Mouse (Mus musculus) left cerebral cortex, postnatal 14 days (tissue): Measurements from ENCODE around the gene Hoxd4. TPM values are rescaled to one million over a fixed set of nuclear protein-coding genes. Genes with fewer than 3 reads are reported as not detected.

Experiments
- DNase-seq, 2 experiments: peaks; one replicate each; pipeline ENCODE4 v3.0.0; 2021 to 2022; ENCODE audit warnings: low spot score in 2 of 2, mixed read lengths in 1 of 2
- intact Hi-C: fragments of 180-260 bp; cut with DNase I; formaldehyde crosslinking; loops from one replicate; pipeline ENCODE4 v1.15.1; 2025
- total RNA-seq, 2 experiments: library from RNA; stranded (reverse); gene quantifications; 2 replicates each; pipeline ENCODE4 v1.2.3; 2021

The Hoxd4 gene
- total RNA-seq, 2 experiments from 2014 or later, result not detected

DNA sequence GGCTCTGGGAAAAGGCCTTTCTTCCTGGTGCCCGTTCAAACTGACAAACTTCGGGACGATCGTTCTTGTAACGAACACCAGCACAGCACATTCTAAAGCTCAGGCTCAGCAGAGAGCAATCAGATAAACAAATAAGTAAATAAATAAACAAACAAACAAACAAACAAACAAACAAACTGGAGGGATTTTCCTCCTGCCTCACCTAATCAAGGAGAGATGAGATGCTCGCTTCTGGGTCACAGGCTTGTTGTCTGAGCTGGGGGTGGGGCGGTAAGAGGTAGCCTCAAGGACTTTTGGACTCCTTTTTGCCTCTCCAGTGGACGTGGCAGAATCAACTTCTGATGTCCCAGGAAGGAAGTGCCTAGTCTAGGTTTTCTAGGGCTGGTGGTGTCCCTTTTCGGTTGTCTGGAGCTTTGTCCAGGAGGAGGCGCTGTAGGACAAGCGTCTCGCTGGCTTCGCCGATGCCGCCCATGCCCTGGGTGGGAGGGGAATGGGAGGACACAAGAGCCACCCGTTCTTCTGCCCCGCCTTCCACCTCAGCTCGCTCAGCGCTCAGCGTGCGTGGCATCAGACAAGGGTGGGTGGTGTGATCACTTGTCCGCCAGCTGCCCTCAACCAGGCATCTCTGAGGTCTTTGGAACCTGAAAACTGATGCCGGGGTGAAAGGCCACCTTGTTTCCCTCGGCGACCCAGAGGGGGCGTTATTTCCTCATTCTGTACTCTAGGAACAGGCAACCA is 3.9 kb downstream of the Hoxd4 start:
- intact Hi-C loops, result loop anchor here (1.0 to 2.0 kb wide), 3 partner anchors 249 to 422 kb away; no protein-coding TSS in a partner anchor
- peak; percentile 62 to 79 for DNase-seq

- intact Hi-C loops, result no loop called here
- DNase-seq, result no peak
Observed at GRCm38 (mm10) chr2:74720384-74720783, 8.7 kb downstream of the Hoxd4 start.

DNA sequence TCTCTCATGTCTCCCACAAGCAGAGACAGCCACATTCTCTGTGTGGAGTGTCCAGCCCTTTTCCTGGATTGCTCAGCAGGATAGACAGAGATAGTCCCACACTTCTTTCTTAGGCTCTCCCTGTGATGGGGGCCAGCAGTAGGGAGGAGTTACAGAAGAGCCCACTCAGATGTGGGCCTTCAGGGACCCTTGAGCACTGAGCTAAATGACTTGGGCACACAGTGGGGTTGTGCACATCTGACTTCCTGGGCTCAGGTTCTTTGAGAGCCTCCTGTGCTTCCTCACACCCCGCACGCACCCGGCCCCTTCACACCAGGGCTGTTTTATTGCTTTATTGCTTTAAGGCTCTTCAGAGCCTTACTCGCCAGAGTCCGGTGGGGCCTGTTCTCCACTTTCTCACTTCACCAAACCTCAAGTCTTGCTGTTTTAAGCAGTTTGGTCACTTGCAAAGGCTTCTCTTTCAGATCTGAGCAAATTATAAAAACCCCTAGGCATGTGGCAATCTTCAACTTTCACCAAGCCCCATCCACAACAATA is 9.3 kb downstream of the Hoxd4 start:
- intact Hi-C loops, result no loop called here
- no peak for DNase-seq

DNA sequence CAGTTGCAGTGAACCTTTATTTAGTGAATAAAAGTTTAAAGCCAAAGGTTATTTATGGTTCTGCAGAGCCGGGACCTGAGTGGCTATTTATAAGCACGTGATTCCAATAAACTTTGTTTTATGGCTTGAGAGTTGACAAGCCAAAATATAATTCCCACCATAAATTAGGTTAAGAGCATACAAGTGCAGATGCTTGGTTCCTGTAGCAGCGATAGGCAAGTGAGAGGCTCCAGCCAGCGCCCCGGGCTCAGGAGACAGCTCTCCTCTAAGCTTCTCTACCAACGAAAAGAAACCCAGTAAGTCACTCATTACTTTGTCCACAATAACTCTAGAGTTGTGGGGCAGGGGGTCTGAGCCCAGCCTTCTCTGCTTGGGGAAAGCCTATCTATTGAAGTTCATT is 10.2 kb downstream of the Hoxd4 start:
- no peak for DNase-seq
- intact Hi-C loops, result no loop called here

GRCm38 (mm10) chr2:74722949-74723348 is 11.2 kb downstream of the Hoxd4 start:
- intact Hi-C loops, result no loop called here
- DNase-seq, result no peak

- intact Hi-C loops, result no loop called here
- no peak for DNase-seq
Observed at GRCm38 (mm10) chr2:74724244-74725015, 12.7 kb downstream of the Hoxd4 start.

DNA sequence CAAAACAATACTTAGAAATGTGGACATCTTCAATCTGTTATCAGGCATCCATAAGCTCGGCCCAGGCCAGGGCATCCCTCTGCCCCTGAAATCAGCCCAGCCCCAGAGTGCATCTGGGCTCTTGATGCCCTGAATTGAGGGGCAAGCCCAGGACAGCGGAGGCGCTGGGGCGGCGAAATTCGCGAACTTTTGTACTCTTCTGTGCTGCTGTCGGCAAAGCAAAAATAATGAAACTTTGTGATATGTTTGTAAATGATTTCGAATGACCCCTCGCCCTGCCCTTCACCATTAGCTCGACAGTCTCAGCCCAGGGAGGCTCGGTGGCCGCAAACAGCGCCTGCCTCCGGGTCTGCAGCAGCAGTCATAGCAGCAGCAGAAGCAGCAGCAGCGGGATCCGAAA is 13.4 kb downstream of the Hoxd4 start:
- intact Hi-C loops, result no loop called here
- no peak for DNase-seq

- DNase-seq, result no peak
- intact Hi-C loops, result no loop called here
Observed at GRCm38 (mm10) chr2:74726551-74726950, 14.8 kb downstream of the Hoxd4 start, which contains the start of gene Gm28230. TSS of gene Gm28230 (plus strand) at chr2:74726728.

DNA sequence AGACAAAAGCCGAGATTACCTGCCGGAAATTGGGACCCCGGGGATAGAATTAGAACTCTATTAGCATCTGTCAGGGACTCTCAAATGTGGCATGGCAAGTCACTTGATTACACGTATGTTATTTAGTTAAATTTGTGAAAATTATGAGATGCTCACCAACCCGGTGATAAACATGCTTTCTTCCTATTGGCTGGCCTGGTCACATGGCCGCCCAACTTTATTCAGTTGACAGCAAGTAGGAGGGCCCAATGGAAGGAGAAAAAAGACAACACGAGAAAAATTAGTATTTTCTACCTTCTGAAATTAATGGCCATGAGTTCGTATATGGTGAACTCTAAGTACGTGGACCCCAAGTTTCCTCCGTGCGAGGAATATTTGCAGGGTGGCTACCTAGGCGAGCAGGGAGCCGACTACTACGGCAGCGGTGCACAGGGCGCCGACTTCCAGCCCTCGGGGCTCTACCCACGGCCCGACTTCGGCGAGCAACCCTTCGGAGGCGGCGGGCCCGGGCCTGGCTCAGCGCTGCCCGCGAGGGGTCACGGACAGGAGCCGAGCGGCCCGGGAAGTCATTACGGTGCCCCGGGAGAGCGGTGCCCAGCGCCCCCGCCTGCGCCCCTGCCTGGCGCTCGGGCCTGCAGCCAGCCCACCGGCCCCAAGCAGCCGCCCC is 15.4 kb downstream of the Hoxd4 start:
- intact Hi-C loops, result no loop called here

GRCm38 (mm10) chr2:74727640-74728302 is 16.0 kb downstream of the Hoxd4 start:
- intact Hi-C loops, result no loop called here
- no peak for DNase-seq

More for the DNA sequence above, 15.4 kb downstream of the Hoxd4 start:
- no peak for DNase-seq

GRCm38 (mm10) chr2:74728303-74728680 is 16.6 kb downstream of the Hoxd4 start:
- DNase-seq, result no peak
- intact Hi-C loops, result no loop called here

GRCm38 (mm10) chr2:74730331-74730730 is 18.6 kb downstream of the Hoxd4 start:
- intact Hi-C loops, result no loop called here
- no peak for DNase-seq

DNA sequence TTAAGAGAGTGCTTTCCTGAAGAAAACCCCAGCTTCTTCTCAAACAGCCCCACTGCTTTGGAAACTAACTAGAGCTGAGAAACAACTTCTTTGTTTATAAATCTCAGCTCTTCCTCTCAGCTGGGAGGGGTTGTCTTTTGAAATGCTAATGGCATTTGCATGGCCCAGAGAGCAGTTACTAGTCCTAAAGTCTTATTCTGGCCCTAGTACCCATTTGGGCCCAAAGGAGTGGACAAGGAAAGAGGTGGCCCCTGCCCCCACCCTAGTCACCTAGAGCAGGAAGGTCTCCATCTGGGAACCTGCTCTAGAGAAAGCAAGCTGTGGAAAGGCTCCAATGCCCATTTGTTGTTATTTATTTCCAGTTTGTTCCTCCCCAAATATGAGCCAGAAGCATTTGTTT is 19.3 kb downstream of the Hoxd4 start:
- intact Hi-C loops, result no loop called here

DNA sequence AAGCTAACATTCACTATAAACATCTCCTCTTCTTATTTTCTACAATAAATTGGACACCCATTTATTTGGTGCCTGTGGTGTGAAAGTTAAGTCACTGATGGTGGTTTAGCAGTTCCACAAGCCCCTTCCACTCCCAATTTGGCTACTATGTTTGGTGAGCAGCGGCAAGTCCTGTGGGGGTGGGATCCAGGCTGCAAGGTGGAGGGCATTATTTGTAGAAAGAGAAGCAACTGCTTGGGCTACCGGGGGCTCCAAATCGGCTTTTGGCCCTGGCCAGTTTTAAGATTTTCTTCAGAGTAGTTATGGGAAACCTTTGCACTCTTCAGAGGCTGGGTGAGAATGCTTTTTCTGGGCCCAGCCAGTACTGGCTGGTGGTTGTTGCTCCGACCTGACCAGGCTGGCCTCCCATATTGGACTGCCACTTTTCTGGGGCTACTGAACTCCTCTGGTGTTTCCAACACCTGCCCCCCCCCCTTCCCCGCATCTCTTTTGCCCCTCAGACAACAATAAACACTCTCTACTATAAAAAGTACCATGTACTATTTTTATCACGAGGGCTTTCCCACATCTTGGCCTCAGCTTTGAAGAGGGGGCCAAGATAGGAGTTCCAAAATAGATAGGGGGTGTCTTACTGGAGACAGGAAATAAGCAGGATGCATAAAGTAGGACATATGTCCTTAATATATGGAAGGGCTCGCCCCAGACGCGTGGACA is 20.2 kb downstream of the Hoxd4 start:
- intact Hi-C loops, result no loop called here
- no peak for DNase-seq

More for the DNA sequence above, 19.3 kb downstream of the Hoxd4 start:
- no peak for DNase-seq

DNA sequence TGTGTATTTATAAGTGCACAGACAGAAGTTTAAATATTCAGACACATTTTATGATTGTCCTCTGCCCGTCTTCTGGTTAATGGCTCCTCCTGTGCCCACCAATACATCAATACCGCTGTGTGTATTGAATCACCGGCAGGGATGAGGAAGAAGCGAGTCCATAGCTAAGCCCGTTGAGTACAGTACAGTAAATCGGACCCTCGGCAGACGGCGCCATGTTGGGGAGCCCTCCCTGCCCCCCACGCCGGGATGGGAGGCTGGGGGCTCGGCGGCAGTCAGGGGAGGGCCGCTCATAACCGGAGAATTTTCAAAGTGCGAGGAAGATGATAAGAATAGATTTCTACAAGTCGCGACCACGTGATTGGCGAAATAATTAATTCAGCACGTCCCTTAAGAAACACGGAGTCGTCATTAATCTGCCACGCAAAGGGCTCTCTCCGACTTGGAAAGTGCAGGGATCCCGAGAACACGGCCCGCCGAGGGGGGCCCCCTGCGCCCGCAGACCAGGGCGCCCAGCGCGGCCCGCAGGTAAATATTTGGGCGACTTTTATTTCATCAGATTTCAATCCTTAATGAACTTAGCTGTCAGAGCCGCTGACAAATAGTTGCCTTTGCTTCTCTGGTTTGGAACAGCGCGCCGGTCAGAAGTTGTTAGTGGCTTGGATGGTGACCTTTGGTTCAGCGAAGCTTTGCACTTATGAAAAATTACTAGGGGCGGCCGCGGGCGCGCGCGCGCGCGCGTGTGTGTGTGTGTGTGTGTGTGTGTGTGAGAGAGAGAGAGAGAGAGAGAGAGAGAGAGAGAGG is 21.0 kb downstream of the Hoxd4 start:
- intact Hi-C loops, result no loop called here

DNA sequence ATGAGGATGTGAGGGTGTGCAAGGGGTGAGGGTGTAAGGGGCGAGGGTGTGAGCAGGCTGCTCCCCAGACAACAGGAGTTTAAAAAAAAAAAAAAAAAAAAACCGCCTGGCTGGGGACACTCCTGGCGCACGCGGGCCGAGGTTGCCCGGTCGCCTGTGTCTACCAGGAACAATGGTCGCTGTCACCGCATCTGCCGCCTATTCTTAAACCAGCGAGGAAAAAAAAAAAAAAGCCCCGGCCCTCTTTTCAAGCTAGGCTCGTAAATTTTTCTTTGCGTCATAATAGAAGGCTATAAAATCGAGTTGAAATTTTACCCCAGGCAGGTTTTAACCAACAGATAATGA is 21.6 kb downstream of the Hoxd4 start:
- intact Hi-C loops, result no loop called here
- DNase-seq, result no peak

More for the DNA sequence above, 21.0 kb downstream of the Hoxd4 start:
- no peak for DNase-seq

DNA sequence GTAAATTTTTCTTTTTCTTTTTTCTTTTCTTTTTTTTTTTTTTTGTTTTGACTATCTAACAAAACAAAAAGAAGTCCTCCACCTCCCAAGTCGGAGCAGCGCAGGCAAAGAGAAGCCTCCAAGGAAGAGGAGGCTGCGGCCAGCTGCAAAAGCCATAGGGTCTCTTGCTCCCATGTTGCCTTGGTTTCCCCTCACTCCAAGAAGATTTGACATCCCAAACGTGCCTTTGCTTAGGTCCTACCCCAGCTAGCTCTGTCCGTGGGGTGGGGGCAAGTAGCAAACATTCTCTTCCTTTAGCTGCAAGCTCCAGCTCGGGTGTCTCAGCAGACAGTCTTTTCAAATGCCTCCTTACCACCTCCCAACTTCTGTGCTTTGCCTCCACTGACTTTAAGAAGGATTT is 22.0 kb downstream of the Hoxd4 start:
- DNase-seq, result no peak
- intact Hi-C loops, result no loop called here

DNA sequence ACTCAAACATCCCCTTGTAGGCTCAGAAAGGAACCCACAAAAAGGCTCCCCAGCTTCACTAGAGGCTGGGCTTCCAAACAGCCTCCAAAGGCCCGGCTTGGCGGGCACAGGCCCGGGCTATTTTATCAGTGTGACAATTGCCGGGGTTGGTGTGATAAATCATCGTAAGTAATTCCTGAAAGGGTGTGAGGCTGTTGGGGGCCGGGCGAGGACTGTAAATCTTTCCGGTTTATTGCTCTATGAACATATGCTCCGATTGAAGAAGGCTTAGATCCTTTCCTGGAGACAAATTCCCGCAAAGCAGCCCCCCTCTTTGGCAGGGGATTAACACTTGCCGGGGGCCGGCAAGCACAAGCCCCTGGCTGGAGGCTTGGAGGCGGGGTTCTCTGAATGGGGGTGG is 22.7 kb downstream of the Hoxd4 start:
- intact Hi-C loops, result no loop called here
- no peak for DNase-seq
